Mouse (Mus musculus) kidney, adult 2 months (tissue): ENCODE measurements at regions not wholly inside any gene's neighbourhood (a gene's known extent, or its start where the extent isn't known, plus 50 kb on each side); places are given as distances from the start of the nearest gene placed in this dataset.

Experiments used
- CTCF ChIP-seq: fragments of 200-500 bp; conservative IDR thresholded peaks from 2 replicates; pipeline ENCODE4 v1.5.1; 2011; ENCODE audit warnings: low read depth, mild to moderate bottlenecking, control low read depth, low read length, moderate library complexity, mixed read lengths; ENCODE audit not compliant: insufficient read depth, insufficient read length
- POLR2A ChIP-seq: fragments of 200-500 bp; IDR thresholded peaks from one replicate; pipeline ENCODE4 v1.6.1; 2011; ENCODE audit warnings: low read depth, low read length, control low read depth

DNA sequence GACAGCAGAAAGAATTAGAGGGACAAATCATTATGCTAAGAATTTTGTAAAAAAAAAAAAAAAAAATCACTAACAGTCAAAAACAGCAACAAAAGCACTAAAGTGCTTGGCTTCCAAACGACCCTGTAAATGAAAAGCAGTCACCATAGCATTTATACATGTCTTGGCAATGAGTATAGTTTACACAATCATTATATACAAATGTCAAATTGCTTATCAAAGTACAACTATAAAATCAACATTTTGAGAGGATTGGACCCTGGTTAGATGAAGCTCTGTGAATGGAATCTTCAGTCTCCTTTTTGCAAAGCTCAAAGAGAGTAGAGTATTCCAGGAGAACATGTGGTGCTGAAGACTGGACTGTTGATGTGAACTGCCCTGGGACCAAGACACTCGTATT is 367.0 kb upstream of the Dynlrb2 start:
- no peak for TF ChIP-seq CTCF
- no peak for TF ChIP-seq POLR2A
